Mouse (Mus musculus): ENCODE results near the gene Timp4. TPM values are rescaled to one million over a fixed set of nuclear protein-coding genes. Genes with fewer than 3 reads are reported as not detected.

The Timp4 gene
- polyA plus RNA-seq, 1 experiment from 2014 or later: 1.3 TPM

Other genes starting within 250 kb of the Timp4 start
- 33.2 and 36.5 TPM in 2 replicates for gene Tamm41, start 214.3 kb downstream of the Timp4 start, polyA plus RNA-seq (2015; fragmentation: Nextera tagmentation; extraction: Ambion mirVana)
- gene Syn2, start 117.3 kb downstream of the Timp4 start, polyA plus RNA-seq (2015; fragmentation: Nextera tagmentation; extraction: Ambion mirVana): 1.3 and 1.8 TPM in 2 replicates
- not detected in 2 replicates for gene Gm17482, start 24.9 kb downstream of the Timp4 start, polyA plus RNA-seq (2015; fragmentation: Nextera tagmentation; extraction: Ambion mirVana)
- 4.0 and 4.3 TPM in 2 replicates for gene Pparg, start 108.7 kb upstream of the Timp4 start, polyA plus RNA-seq (2015; fragmentation: Nextera tagmentation; extraction: Ambion mirVana)